Mouse (Mus musculus): ENCODE measurements around the gene Cntnap5b.

DNA sequence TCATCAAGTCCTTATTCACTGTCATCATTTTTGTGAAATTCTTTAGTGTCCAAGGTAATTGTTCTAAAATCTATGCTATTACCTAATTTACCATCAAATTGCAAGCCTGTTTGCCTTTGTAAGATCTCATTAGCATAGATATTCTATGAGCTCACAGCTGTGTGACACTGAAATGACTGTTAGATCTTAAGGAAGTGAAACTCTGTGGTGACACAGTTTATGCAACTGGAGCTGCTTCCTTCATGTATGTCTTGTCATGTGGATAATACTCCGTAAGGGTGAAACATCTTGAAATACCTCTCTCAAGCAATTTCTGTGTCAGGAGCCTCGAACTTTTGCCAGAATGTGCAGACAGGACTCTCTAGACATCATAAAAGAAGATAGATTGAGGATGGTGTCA, 307.2 kb downstream of the Cntnap5b start:
- TF ChIP-seq CTCF (IDR thresholded peaks at IDR 0.05; ENCODE audit: borderline replicate concordance, insufficient read depth, low read depth, low read length) (no peak), POLR2A (IDR thresholded peaks at IDR 0.05; ENCODE audit: borderline replicate concordance, insufficient read depth, low read length) (no peak)
